Mouse (Mus musculus) spleen, adult 2 months (tissue): ENCODE results near the gene Tnk2.

ENCODE experiments used
- CTCF ChIP-seq: fragments of 200-500 bp; IDR thresholded peaks from 2 replicates; pipeline ENCODE4 v1.5.1; 2011; ENCODE audit warnings: mild to moderate bottlenecking, inconsistent platforms; ENCODE audit not compliant: insufficient read depth, insufficient read length, insufficient replicate concordance; ENCODE audit errors: extremely low read depth
- POLR2A ChIP-seq: fragments of 200-500 bp; IDR thresholded peaks from 2 replicates; pipeline ENCODE4 v1.6.1; 2011; ENCODE audit warnings: low read depth, low read length, inconsistent platforms

- TF ChIP-seq POLR2A = no peak
- no peak for TF ChIP-seq CTCF
Observed at GRCm38 (mm10) chr16:32646014-32646413, 2.3 kb downstream of the Tnk2 start.
